Mouse (Mus musculus): ENCODE measurements around the gene Cphx3.
"Not testable (repeated sequence)": the region's sequence is repeated elsewhere in the genome, so short reads cannot be mapped to it uniquely, and the experiment has no call there.

Cphx3 gene

DNA sequence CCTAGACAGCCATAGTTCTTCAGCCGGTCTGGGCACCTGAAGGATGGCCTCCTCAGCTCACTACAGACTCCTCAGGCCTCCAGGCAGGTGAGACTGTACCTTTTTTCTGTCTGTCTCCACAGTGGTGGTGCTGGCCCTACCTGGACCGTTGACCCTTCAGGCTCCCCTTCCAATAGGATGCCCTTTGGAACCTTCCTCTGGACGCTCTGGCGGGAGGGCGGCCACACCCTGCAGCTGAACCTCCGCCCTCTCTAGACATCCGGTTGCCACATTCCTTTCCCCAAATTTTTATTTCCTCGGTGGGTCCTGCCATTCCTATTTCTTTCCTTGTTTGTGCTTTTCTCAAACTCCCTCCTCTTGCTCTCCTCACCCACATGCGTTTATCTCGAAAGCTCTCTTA is 99.6 kb downstream of the Cphx3 start:
- DNase-seq: not testable (repeated sequence)

DNA sequence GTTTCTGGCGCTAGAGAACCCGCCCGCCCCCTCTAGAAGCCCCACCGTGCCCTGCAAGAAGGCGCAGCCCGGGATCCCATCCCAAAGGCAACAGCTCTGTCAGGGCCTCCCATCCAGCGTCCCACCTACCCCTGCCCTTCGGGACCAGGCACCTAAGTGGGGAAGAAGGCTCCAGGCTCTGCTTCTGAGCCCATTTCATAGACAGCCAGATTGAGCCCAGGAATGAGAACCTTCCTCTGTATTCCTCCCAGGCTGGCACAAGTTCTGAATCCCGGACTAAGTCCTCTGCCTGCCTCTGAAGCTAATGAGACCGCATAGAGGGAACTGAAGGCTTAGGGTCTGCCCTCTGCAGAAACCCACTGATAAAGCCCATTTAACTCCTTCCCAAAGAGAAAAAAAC is 100.3 kb downstream of the Cphx3 start, which contains the start of gene Plac9b:
Gene Plac9b, minus strand, starts transcription at position 101 of the 400 bp plus-strand sequence.
- DNase-seq: not testable (repeated sequence)

DNA sequence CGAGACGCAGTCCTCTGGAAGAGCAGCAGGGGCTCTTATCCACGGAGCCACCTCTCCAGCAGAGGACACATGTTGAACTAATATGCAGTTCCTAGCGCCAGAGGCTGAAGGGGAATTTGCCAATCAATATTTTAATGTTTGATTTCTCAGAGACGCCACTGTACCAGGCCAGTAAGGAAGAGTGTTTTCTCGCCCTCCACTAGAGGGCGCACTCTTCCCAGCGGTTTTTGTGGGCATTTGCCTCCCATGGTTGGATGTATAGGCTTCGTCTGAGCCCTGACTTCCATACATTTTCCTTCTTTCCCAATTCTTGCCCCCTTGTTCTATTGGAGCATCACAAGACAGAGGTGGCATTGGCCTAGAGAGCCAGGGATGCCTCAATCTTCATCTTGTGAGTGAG is 104.5 kb downstream of the Cphx3 start:
- not testable (repeated sequence) for DNase-seq

DNA sequence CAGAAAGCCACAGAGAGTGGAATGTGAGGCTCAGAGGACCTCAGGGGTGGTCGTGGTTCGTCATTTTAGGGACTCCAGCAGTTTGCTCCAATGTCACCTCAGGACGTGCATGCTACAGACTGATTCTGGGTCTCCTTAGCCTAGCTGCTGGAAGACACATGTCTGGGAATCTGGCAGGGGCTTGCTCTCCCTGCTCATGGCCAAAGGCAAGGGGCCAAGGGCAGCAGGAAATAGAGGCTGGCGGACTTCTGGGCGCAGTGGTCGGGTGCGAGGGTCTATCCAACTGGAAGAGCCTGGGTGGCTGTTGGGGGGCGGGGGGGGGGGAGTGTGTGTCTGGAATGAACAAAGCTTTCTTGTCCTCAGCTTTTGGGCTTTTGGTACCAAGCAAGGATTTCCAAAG is 106.3 kb downstream of the Cphx3 start:
- DNase-seq: not testable (repeated sequence)

DNA sequence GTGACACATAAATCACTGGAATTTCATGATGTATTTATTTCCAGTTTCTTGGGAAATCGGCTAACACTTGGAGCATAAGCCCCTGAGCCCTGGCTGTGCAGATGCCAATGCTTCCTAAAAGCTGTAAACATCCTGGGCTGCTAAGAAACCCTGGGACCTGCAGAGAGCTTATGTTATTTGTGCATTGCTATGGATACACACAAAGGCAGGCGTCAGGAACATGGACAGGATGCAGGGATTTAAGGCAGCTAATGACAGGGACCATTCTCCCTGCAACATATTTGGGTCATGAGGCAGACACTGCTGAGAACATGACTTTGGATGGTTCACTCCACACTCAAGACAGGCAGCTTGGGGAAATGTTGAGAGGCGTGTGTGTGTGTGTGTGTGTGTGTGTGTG is 115.8 kb downstream of the Cphx3 start:
- not testable (repeated sequence) for DNase-seq

DNA sequence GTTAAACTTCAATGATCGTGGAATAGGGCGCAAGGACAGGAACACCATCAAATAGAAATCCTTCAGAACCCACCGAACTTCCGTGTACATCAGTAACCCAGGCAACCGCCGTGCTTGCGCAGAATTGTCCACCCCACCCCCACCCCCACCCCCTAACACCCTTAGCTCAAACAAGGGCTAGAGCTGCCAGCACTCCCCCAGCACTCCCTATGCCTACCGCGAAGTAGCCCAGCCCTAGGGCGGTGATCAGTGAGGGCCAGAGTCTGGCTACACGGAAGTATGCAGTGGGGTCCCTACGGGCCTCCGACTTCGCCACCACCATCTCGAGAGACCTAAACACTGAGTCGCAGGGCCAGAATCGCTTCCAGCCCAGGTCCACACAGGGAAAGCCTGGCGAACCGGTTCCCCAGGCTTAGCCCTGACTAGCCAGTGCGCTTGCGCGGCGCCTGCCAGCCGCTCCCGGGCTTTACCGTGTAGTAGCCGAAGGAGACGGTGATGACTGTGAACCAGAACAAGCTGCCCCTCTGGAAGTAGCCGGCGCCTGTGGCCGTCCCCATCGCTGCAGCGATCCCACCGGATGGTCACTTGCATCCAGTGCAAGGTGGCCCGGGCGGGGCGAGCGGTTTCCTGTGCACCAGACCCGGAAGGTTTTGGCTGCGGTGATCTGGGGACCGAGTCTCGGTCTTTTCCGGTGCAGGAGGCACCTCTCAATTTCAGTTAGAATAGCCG is 124.3 kb downstream of the Cphx3 start:
- not testable (repeated sequence) for DNase-seq

DNA sequence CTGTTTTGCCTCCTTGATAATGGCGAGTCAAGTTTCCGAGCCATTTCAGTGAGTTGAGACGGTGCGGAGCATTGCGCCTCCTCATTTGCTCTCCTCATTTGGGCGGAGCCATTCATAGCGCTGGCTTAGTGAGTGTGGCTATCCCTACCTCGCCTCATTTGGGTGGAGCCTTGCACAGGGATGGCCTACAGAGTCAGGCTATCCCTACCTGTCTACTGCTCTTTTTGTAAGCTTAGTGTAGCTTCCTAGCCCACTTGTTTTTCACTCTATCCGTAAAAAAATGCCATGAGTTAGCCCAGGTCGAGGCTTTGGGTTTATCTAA is 124.8 kb downstream of the Cphx3 start, which contains the start of gene Tmem254b:
Gene Tmem254b, minus strand, starts transcription at position 116 of the 322 bp plus-strand sequence.
- DNase-seq: not testable (repeated sequence)

DNA sequence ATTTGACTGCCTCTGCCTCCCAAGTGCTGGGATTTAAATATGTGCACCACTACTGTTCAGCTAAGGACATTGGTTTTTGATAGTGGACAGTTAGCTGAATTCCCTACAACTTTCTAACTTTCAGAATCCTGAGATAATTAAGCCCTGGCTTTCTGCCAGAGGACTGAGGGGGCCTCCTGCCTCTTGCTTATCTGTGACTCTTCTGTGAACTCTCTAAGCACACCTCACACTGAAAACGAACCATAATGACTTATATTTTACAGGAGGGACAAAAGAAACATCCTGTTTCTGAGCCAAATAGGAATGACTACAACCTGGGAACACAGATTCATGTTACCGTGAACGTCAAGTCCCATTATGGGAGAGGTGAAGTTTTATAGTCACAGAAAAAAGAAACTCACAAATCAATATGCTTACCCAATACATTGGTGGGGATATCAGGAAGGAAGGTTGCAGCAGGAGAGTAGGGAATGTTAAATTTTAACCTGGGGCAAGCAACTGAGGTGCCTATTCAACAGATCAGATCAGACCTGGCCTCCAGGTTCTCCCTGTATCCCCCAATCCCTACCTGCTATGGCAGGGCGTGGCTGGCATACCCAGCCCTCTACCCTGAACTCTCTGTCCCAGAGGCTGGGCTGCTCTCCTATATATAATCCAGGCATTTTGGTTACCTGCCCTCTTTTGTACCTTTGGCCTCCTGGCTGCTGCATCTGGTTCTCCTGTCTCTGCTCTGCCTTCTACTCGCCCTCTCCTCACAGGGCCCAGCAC is 134.3 kb downstream of the Cphx3 start:
- not testable (repeated sequence) for DNase-seq

DNA sequence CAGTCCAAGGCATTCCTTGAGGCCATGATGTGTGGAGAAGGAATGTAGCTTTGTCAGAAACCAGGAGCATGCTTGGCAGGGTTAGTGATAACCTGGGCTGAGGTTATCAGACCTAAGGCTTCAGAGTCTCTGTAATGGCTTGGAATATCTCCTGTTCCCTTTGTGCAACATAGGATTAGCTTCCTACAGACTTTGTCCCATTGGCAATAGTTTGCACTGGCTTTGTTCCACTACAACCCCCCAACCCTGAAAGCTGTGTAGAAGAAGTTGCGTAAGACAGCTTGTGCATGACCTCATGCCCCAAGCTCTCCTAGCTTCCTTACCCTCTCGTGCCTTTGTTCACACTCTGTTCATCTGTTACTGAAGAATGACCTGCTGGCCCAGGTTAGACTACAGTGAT is 155.1 kb downstream of the Cphx3 start:
- not testable (repeated sequence) for DNase-seq

DNA sequence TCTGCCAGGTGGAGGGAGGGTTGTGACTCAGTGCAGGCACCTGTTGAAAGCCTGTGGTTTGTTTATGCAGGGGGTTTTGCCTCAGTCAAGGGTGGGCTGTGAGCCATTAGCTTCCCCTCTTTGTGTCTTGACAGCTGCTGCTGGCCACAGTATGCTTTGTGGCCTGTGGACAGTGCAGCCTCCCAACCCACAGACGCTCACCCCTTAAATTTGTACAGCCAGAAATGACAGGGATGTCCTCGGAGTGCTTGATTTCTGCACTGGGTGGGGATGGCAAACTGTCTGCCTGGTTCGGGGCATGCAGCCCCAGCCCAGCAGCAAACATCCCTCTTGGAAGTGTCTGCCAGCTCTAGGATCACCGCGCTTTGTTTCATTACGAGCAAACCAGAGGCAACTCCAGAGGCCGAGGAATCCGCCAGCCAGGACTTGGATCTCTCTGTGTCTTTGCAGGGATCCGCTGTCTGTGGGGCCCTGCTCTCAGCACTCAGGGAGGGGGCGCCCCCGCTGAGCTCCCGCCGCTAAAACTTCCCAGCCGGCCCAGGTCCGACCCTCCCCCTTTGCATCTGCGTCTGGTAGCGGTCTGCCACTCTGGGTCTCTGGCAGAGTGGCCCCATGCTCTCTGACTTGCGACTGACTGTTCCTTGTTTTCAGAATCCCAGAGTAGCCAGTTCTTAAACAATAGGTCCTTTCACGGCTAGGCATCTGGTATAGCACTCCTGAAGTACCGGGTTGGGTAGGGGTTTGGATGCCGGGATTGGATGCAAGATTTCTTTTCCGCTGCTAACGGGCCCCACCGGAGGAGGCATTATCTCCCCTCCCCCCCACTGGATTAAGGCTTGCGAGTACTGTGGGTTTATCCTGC is 175.9 kb downstream of the Cphx3 start, which contains the start of gene Duxbl3:
Gene Duxbl3, plus strand, starts transcription at position 207 of the 862 bp plus-strand sequence.
- DNase-seq: not testable (repeated sequence)

DNA sequence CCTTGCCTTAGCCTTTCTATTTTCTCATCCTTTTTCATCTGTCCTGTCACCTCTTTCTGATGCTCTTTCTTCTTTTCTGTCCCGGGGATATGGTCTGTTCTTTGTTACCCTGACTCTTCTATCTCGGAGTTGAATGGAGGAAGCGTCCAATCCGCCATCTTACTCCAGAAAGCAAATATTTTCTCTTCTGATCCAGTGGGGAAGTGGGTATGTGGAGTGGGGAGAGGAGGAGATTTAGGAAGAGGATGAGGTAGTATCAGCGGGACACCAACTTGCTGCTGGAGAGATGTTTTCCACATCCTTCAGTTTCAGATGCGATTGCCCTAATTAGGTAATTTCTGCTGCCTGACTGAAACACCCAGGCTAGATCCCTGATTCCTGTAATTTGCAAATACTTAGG is 176.6 kb downstream of the Cphx3 start:
- not testable (repeated sequence) for DNase-seq
